Mouse (Mus musculus): Measurements from ENCODE around the gene Cwc15.
"Not testable (repeated sequence)": the region's sequence is repeated elsewhere in the genome, so short reads cannot be mapped to it uniquely, and the experiment has no call there.

Gene Cwc15

GRCm38 (mm10) chr9:14500023-14500915 is at the start of gene Cwc15, which contains the start of gene Kdm4d:
Gene Cwc15, plus strand, starts transcription at chr9:14500617.
Gene Kdm4d, minus strand, starts transcription at chr9:14500482.
- peak; percentile 99 for DNase-seq

- peak; percentile 41 for DNase-seq
Observed at GRCm38 (mm10) chr9:14451120-14451519, 49.3 kb upstream of the Cwc15 start.

GRCm38 (mm10) chr9:14456320-14456719 is 44.1 kb upstream of the Cwc15 start:
- no peak for DNase-seq

DNA sequence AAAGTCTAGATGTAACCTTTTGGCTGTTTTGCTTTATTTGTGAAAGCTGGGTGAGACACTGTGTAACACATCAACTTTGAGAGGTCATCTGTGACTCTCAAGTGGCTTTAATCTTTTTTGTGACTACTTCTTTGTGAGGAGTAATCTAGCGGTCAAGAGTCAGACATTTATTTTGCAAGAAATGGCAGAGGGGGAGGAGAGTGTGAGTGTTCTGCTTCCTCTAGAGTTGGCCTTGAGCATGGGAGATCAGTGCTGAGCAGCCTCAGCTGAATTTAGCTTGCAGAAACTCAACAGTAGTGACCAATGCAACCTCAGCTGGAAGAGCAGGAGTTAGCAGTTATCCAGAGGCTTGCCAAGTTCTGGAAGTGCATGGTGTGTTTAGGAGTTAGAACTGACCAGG is 37.9 kb upstream of the Cwc15 start:
- DNase-seq = not testable (repeated sequence)

- not testable (repeated sequence) for DNase-seq
Observed at GRCm38 (mm10) chr9:14463668-14464067, 36.7 kb upstream of the Cwc15 start.

- DNase-seq = no peak
Observed at GRCm38 (mm10) chr9:14498896-14499705, 1.3 kb upstream of the Cwc15 start.

- no peak for DNase-seq
Observed at GRCm38 (mm10) chr9:14500916-14501424, 553 bp downstream of the Cwc15 start.

DNA sequence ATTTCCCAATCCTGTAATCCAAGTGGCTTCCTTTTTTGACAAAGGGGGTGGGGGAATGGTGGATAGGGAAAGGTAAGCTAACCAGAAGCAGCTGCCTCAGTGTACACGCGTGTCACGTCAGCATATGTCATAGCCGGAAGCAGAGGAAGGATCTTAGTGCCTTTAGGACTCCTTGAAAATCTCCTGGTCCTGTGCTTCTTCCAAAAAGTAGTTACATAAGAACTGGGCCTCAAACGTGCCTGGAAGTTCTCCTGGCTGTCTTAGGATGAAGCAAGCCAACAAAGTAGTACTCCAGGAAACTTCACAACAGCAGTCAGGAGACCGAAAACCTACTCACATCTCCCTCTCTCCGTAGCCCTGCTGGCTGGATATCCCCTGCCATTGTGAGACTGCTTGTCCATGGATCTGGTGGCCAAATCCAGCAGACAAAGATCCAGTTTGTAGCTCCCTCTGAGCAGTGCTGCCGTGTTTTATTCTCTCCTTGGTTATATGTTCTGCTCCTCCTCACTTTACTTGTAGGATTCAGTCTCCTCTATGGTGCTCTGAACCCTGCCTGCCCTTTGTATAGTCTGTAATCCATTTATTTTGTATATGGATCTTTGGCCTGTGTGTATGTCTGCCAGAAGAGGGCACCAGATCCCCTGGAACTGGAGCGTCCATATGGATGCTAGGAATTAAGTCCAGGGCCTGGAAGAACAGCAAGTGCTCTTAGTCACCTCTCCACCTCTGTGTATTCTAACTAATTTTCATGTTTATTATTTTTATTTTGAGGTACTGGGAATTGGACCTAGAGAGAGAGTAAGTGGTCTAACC is 12.4 kb downstream of the Cwc15 start:
- DNase-seq = peak; percentile 61

- DNase-seq = no peak
Observed at GRCm38 (mm10) chr9:14517296-14517695, 16.9 kb downstream of the Cwc15 start.

DNA sequence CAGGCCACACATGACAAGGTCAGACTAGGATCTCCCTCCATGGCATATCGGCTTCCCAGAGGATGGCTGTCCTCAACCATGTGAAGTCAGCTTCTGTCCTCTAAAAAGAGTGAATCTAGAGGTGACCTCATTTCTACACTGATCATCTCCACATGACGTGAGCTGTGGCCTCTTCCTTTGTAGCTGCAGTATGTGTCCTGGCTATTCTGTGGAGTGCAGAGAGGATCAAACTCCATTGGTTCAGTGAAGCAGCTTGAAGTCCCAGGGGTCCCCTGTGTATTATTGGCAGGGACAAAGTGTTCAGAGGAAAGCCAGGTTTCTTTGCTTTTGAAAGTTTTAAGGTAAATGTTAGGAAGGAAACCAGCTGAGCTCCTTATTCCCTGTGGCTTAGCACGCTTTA is 17.7 kb downstream of the Cwc15 start:
- DNase-seq = no peak

- peak; percentile 38 for DNase-seq
Observed at GRCm38 (mm10) chr9:14520971-14521670, 20.7 kb downstream of the Cwc15 start.

GRCm38 (mm10) chr9:14521695-14522094 is 21.3 kb downstream of the Cwc15 start:
- DNase-seq = no peak

GRCm38 (mm10) chr9:14523408-14524043 is 23.1 kb downstream of the Cwc15 start:
- peak; percentile 90 for DNase-seq

DNA sequence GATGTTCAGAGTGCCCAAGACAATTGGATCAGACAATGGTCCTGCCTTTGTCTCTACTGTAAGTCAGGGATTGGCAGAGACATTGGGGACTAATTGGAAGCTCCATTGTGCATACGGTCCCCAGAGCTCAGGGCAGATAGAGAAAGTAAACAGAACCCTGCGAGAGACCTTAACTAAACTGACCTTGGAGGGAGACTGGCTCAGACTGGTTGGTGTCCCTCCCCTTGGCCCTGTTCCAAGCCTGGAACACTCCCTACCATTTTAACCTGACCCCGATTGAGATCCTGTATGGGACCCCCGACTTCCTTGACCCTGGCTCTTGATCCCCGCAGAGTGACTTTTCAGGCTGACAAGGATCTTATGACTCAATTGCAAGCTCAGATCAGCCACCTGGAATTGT is 29.6 kb downstream of the Cwc15 start:
- no peak for DNase-seq

DNA sequence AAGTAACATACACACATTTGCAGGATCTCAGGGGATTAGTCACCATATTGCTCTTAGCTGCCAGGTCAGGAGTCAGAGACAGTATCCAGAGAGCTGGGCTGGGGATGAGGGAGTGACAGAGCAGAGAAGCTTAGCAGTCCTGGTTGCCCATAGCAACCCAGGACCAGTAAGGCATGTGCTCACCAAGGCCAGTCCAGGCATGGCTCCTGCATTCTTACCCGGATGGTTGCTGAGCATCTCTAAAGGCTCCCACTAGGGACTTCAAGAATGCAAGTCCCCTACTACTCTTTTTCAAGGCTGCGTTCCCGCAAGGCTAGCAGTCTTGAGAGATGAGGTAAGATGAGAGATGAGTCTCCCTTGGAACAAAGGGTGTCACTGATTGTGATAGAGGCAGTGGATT is 31.9 kb downstream of the Cwc15 start:
- no peak for DNase-seq

DNA sequence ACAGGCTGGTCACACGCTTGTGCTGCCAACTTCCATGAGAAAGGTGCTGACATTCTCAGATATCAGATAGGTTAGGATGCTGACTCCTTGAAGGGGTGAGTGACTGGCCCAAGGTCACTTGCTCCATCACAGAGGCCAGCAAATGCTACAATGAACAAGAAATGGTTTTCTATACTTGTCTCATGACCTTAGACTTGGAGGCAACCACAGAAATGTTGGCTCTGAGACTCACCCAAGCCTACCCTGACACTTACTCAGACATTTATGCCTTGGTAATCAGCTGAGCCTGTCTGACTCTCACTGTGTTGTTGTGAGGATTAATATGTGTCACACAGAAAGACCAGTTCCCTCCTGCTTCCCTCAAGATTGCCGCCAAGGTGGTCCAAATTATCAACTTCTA is 33.2 kb downstream of the Cwc15 start:
- no peak for DNase-seq

- DNase-seq = no peak
Observed at GRCm38 (mm10) chr9:14534833-14535456, 34.5 kb downstream of the Cwc15 start.

- peak; percentile 71 for DNase-seq
Observed at GRCm38 (mm10) chr9:14544034-14544757, 43.8 kb downstream of the Cwc15 start.

DNA sequence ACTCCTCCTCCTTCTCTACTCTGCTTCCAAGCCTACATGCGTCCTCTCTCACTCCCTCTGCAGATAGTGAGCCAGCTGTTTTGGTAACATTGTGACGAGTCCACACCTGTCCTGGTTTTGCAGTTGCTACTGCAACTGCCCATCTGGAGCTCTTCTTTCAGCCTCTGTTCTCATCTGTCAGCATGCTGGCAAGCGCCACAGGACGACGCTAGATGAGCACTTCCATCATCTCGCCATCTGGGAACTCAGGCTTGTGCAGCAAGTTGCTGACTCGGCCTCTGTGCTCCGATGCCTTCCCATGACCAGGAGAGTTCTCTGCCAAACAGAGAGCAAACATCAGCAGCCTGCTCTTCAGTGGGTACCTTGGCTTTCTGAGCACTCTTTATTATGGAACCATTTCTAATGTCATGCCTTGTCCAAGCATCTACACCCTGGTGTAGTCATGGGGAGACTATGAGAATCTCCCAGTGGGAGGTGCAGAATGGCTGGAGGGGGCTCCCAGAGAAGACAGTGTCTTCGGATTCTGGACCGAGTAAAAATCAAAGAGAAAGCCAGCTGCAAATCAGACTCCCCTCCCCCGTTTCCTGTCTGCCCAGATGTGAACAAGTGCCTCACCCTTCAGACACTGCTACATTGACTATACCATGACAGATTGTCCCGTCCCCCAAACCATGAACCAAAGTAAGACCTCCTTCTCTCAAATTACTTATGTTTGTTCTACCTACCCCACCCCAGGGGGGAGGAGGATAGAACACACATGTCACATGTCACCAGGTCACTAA is 47.4 kb downstream of the Cwc15 start:
- DNase-seq = no peak
